ENCODE assay signal across 20 mouse cellular contexts in the genomic region with DNA sequence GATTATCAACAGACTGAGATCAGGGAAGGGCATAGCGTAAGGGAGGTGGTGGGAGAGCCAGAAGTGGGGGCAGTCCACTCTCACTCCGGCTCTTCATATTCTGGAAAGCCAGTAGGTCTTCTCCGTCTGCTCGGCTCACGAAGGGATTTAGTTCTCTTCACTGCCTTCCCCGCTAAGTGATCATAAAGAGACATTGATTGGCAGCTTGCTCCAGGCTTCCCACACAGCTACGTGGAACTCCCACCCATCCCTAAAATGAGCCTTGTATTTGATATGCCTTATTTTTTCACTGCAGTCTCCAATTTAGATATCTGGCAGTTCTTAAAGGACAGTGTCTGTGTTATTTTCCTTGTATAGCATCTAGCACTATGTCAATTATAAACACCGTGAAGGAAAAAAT. TPM values are rescaled to one million over a fixed set of nuclear protein-coding genes. Genes with fewer than 3 reads are reported as not detected.
DNase-seq lines count a peak whose midpoint lies in the region; ATAC-seq and TF ChIP-seq lines count a peak whose summit lies in the region.
"Had no signal": no experiment of that assay in that cellular context is flagged by ENCODE, and none has a peak within 500 bp of the region (broad histone marks: within the 10 kb centered on the region; RNA-seq: fewer than 3 reads in every experiment).

No protein-coding gene starts in this region.

- WGBS in forebrain, postnatal 0 days = 59% methylated on average over 8 of the region's 8 CpGs
- 80% methylated on average over 8 of the region's 8 CpGs for WGBS in forebrain, embryonic 12.5 days
- WGBS in kidney, adult 2 months = 82% methylated on average over 8 of the region's 8 CpGs
- 63% methylated on average over 8 of the region's 8 CpGs for WGBS in kidney, embryonic 15.5 days
- 61% methylated on average over 8 of the region's 8 CpGs for WGBS in midbrain, embryonic 14.5 days
- WGBS in midbrain, postnatal 0 days = 58% methylated on average over 8 of the region's 8 CpGs
- 86% methylated on average over 8 of the region's 8 CpGs for WGBS in small intestine, adult 2 months

- TF ChIP-seq POLR2A in kidney, adult 2 months (IDR thresholded peaks at IDR 0.05; ENCODE audit: low read depth, low read length) = no peak
- no peak for TF ChIP-seq POLR2A in small intestine, adult 2 months (IDR thresholded peaks at IDR 0.05; ENCODE audit: low read depth, low read length)

- H3K4me1 ChIP-seq in forebrain, postnatal 0 days (ENCODE audit: insufficient read depth) = peaks cover 7% of the 10 kb centered on the region
- H3K4me1 ChIP-seq in forebrain, embryonic 12.5 days = peaks cover 8% of the 10 kb centered on the region; the same call in 1 of the 2 replicates
- H3K4me1 ChIP-seq in kidney, adult 2 months (ENCODE audit: control insufficient read depth, insufficient read depth, low read length) = peaks cover 18% of the 10 kb centered on the region
- H3K4me1 ChIP-seq in kidney, embryonic 15.5 days = peaks cover 15% of the 10 kb centered on the region
- H3K4me1 ChIP-seq in midbrain, embryonic 14.5 days (ENCODE audit: control insufficient read depth, insufficient read depth, low read length) = 0 out of 2 replicates have a peak, but pooled peaks cover 7% of the 10 kb centered on the region
- no peaks in the 10 kb centered on the region for H3K4me1 ChIP-seq in midbrain, postnatal 0 days (ENCODE audit: insufficient read depth, low read length)
- peaks cover 16% of the 10 kb centered on the region for H3K4me1 ChIP-seq in small intestine, adult 2 months (ENCODE audit: control insufficient read depth, insufficient read depth, insufficient read length, low read length)

- H3K9ac ChIP-seq in forebrain, postnatal 0 days = no peak overlapping the region
- H3K9ac ChIP-seq in forebrain, embryonic 12.5 days = no peak overlapping the region
- no peak overlapping the region for H3K9ac ChIP-seq in kidney, embryonic 15.5 days
- H3K9ac ChIP-seq in midbrain, embryonic 14.5 days (replicated peaks; ENCODE audit: low read length) = no peak overlapping the region
- H3K9ac ChIP-seq in midbrain, postnatal 0 days (replicated peaks; ENCODE audit: low read length, poor library complexity, severe bottlenecking) = no peak overlapping the region
- H3K9ac ChIP-seq: heart, embryonic 13.5 days; liver, embryonic 13.5 days had no signal

- no peak for TF ChIP-seq CTCF in forebrain, postnatal 0 days (IDR thresholded peaks at IDR 0.05; ENCODE audit: low read depth)
- no peak for TF ChIP-seq CTCF in kidney, adult 2 months (conservative IDR thresholded peaks at IDR 0.05; ENCODE audit: insufficient read depth, insufficient read length, low read depth, low read length)
- no peak for TF ChIP-seq CTCF in midbrain, postnatal 0 days (IDR thresholded peaks at IDR 0.05)
- TF ChIP-seq CTCF in small intestine, adult 2 months (IDR thresholded peaks at IDR 0.05; ENCODE audit: extremely low read depth, insufficient read length, insufficient replicate concordance, low read depth, low read length) = no peak

- no peaks in the 10 kb centered on the region for H3K27me3 ChIP-seq in forebrain, postnatal 0 days (ENCODE audit: insufficient read depth, low read length)
- H3K27me3 ChIP-seq in forebrain, embryonic 12.5 days = no peaks in the 10 kb centered on the region
- H3K27me3 ChIP-seq in kidney, adult 2 months (replicated peaks; ENCODE audit: control insufficient read depth, insufficient read depth, low read length) = no peaks in the 10 kb centered on the region
- H3K27me3 ChIP-seq in kidney, embryonic 15.5 days = no peaks in the 10 kb centered on the region
- H3K27me3 ChIP-seq in midbrain, embryonic 14.5 days (ENCODE audit: control insufficient read depth, insufficient read depth, low read length) = no peaks in the 10 kb centered on the region
- no peaks in the 10 kb centered on the region for H3K27me3 ChIP-seq in midbrain, postnatal 0 days (ENCODE audit: insufficient read depth, low read length)
- no peaks in the 10 kb centered on the region for H3K27me3 ChIP-seq in small intestine, adult 2 months (ENCODE audit: control insufficient read depth, insufficient read depth, low read length)
- H3K27me3 ChIP-seq: CH12.LX; heart, embryonic 13.5 days; liver, embryonic 13.5 days had no signal

- H3K36me3 ChIP-seq in forebrain, postnatal 0 days (ENCODE audit: insufficient read depth) = no peaks in the 10 kb centered on the region
- no peaks in the 10 kb centered on the region for H3K36me3 ChIP-seq in forebrain, embryonic 12.5 days (replicated peaks)
- no peaks in the 10 kb centered on the region for H3K36me3 ChIP-seq in kidney, adult 2 months (ENCODE audit: control insufficient read depth, insufficient read depth, low read length)
- no peaks in the 10 kb centered on the region for H3K36me3 ChIP-seq in kidney, embryonic 15.5 days
- H3K36me3 ChIP-seq in midbrain, embryonic 14.5 days (ENCODE audit: control insufficient read depth, insufficient read depth, low read length) = no peaks in the 10 kb centered on the region
- H3K36me3 ChIP-seq in midbrain, postnatal 0 days (ENCODE audit: insufficient read depth, low read length) = no peaks in the 10 kb centered on the region
- no peaks in the 10 kb centered on the region for H3K36me3 ChIP-seq in small intestine, adult 2 months (ENCODE audit: control insufficient read depth, insufficient read depth, low read length)
- H3K36me3 ChIP-seq: heart, embryonic 13.5 days; liver, embryonic 13.5 days; midbrain, embryonic 10.5 days had no signal

- H3K27ac ChIP-seq in forebrain, postnatal 0 days (ENCODE audit: low read depth, low read length) = no peak overlapping the region
- no peak overlapping the region for H3K27ac ChIP-seq in forebrain, embryonic 12.5 days
- peak overlapping the region; percentile 49; the same call in 1 of the 2 replicates for H3K27ac ChIP-seq in kidney, adult 2 months (ENCODE audit: insufficient read depth, low read depth, low read length)
- no peak overlapping the region for H3K27ac ChIP-seq in kidney, embryonic 15.5 days
- H3K27ac ChIP-seq in midbrain, embryonic 14.5 days (replicated peaks; ENCODE audit: low read depth, low read length) = no peak overlapping the region
- no peak overlapping the region for H3K27ac ChIP-seq in midbrain, postnatal 0 days (ENCODE audit: low read depth, low read length)
- H3K27ac ChIP-seq in small intestine, adult 2 months (ENCODE audit: insufficient read depth, low read depth, low read length) = peak overlapping the region; percentile 55
- H3K27ac ChIP-seq: midbrain, embryonic 10.5 days had no signal

- H3K4me3 ChIP-seq in forebrain, postnatal 0 days (ENCODE audit: low read depth, low read length) = no peak overlapping the region
- H3K4me3 ChIP-seq in forebrain, embryonic 12.5 days (replicated peaks) = no peak overlapping the region
- H3K4me3 ChIP-seq in kidney, adult 2 months (ENCODE audit: insufficient read depth, low read depth, low read length) = no peak overlapping the region
- H3K4me3 ChIP-seq in kidney, embryonic 15.5 days (replicated peaks) = no peak overlapping the region
- no peak overlapping the region for H3K4me3 ChIP-seq in midbrain, embryonic 14.5 days (replicated peaks; ENCODE audit: low read depth, low read length)
- H3K4me3 ChIP-seq in midbrain, postnatal 0 days (ENCODE audit: low read depth, low read length) = no peak overlapping the region
- H3K4me3 ChIP-seq in small intestine, adult 2 months (ENCODE audit: low read depth, low read length) = no peak overlapping the region
- H3K4me3 ChIP-seq: erythroblast, embryonic 14.5 days; heart, embryonic 13.5 days; liver, embryonic 13.5 days; midbrain, embryonic 10.5 days had no signal

- no peak overlapping the region for H3K4me2 ChIP-seq in forebrain, postnatal 0 days (ENCODE audit: low read depth)
- H3K4me2 ChIP-seq in forebrain, embryonic 12.5 days = no peak overlapping the region
- H3K4me2 ChIP-seq in kidney, embryonic 15.5 days = no peak overlapping the region
- no peak overlapping the region for H3K4me2 ChIP-seq in midbrain, embryonic 14.5 days (ENCODE audit: low read length)
- H3K4me2 ChIP-seq in midbrain, postnatal 0 days (ENCODE audit: low read depth, low read length, poor library complexity, severe bottlenecking) = no peak overlapping the region
- H3K4me2 ChIP-seq: heart, embryonic 13.5 days; liver, embryonic 13.5 days had no signal

- peak; percentile 34; the same call in 1 of the 2 replicates for ATAC-seq in forebrain, postnatal 0 days
- ATAC-seq in forebrain, embryonic 12.5 days (ENCODE audit: low FRiP score) = no peak
- ATAC-seq in kidney, embryonic 15.5 days (replicated peaks; ENCODE audit: low FRiP score) = no peak
- no peak for ATAC-seq in midbrain, embryonic 14.5 days (ENCODE audit: low FRiP score, low TSS enrichment)
- no peak for ATAC-seq in midbrain, postnatal 0 days (ENCODE audit: low FRiP score)

- DNase-seq in forebrain, postnatal 0 days = peak; percentile 30
- no peak for DNase-seq in kidney, adult 2 months
- peak; percentile 19 for DNase-seq in midbrain, embryonic 14.5 days
- DNase-seq in midbrain, postnatal 0 days (ENCODE audit: low spot score) = no peak
- DNase-seq: cerebellum, adult 11-12 months; liver, embryonic 13.5 days; retina, postnatal 1 day had no signal

- no peaks in the 10 kb centered on the region for H3K9me3 ChIP-seq in forebrain, postnatal 0 days (ENCODE audit: low read length)
- H3K9me3 ChIP-seq in forebrain, embryonic 12.5 days = no peaks in the 10 kb centered on the region
- H3K9me3 ChIP-seq in kidney, embryonic 15.5 days (replicated peaks) = no peaks in the 10 kb centered on the region
- no peaks in the 10 kb centered on the region for H3K9me3 ChIP-seq in midbrain, embryonic 14.5 days (ENCODE audit: control insufficient read depth, low read length)
- no peaks in the 10 kb centered on the region for H3K9me3 ChIP-seq in midbrain, postnatal 0 days (ENCODE audit: low read length)
- H3K9me3 ChIP-seq: heart, embryonic 13.5 days; liver, embryonic 13.5 days; midbrain, embryonic 10.5 days had no signal

RNA-seq across cellular contexts. Expression of gene 1700020N01Rik, which starts 11.5 kb away (rescaled TPM):
- total RNA-seq in forebrain, postnatal 0 days (2014; rRNA removed) = not detected in 2 replicates
- not detected in 2 replicates for polyA plus RNA-seq in forebrain, postnatal 0 days (2015; fragmentation: Nextera tagmentation; extraction: Ambion mirVana)
- not detected in 2 replicates for polyA plus RNA-seq in forebrain, embryonic 12.5 days (2016; fragmentation: Nextera tagmentation; extraction: Ambion mirVana)
- polyA plus RNA-seq in kidney, adult 2 months (2012; rRNA removed) = 0.09 and 0.14 TPM in 2 replicates
- not detected in 2 replicates for polyA plus RNA-seq in kidney, embryonic 15.5 days (2015; fragmentation: Nextera tagmentation; extraction: Ambion mirVana)
- polyA plus RNA-seq in midbrain, embryonic 14.5 days (2014; fragmentation: Nextera tagmentation; extraction: Ambion mirVana) = not detected in 2 replicates
- total RNA-seq in midbrain, postnatal 0 days (2014; rRNA removed) = not detected in 2 replicates
- polyA plus RNA-seq in midbrain, postnatal 0 days (2015; fragmentation: Nextera tagmentation; extraction: Ambion mirVana) = not detected in 2 replicates
- 0.11 TPM in 1 of 2 replicates, not detected in the other for polyA plus RNA-seq in small intestine, adult 2 months (2012; rRNA removed)
- total RNA-seq: adrenal gland, adult 18-20 months; CH12.LX; gastrocnemius, postnatal 4 days; heart, postnatal 4 days; layer of hippocampus, postnatal 25 days; left cerebral cortex, postnatal 36 days had no signal
- polyA plus RNA-seq: erythroblast, embryonic 14.5 days; heart, embryonic 13.5 days; liver, embryonic 13.5 days; midbrain, embryonic 10.5 days; stomach, embryonic 14.5 days had no signal

Comparison
In these comparisons a context has a peak if more than half of its experiments do, and no peak if none do; other contexts are left out.
1. DNase-seq: peak in forebrain, postnatal 0 days (single experiment) and midbrain, embryonic 14.5 days (single experiment); none in kidney, adult 2 months (single experiment) and midbrain, postnatal 0 days (single experiment).
2. H3K27ac ChIP-seq: peak in kidney, adult 2 months (single experiment) and small intestine, adult 2 months (single experiment); none in forebrain, postnatal 0 days (single experiment), forebrain, embryonic 12.5 days (single experiment), kidney, embryonic 15.5 days (single experiment), midbrain, embryonic 14.5 days (single experiment) and midbrain, postnatal 0 days (single experiment).